Mouse (Mus musculus): ENCODE measurements around the gene Cd28. TPM values are rescaled to one million over a fixed set of nuclear protein-coding genes. Genes with fewer than 3 reads are reported as not detected.

Gene Cd28
- total RNA-seq, 2 experiments from 2014 or later, result 0.07 to 0.27 TPM

DNA sequence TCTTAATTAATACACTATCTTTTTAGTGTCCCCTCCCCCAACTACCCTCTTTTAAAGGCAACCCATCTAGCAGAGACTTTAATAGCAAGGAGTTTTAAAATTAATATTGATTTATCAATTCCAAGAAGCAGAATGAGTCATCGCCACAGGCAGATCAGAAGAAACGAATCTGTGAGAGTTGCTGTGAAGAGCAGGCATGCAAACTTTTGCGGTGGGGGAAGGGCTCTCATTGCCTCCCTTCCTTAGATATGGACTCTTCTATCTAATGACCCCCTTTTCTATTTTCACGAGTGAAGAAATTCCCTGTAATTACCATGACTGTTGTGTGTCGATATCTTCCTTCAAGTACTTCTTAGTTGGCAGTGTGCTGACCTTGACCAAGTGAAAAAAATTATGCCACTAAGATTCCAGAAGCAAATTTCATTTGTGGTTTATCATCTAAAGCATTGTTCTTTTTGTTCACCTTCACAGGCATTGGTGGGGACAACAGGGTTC is 32.8 kb downstream of the Cd28 start:
- no peak for DNase-seq (ENCODE audit: low spot score in 2 of 2)

GRCm38 (mm10) chr1:60750201-60750765 is 33.7 kb downstream of the Cd28 start:
- DNase-seq (ENCODE audit: low spot score in 2 of 2), result no peak

DNA sequence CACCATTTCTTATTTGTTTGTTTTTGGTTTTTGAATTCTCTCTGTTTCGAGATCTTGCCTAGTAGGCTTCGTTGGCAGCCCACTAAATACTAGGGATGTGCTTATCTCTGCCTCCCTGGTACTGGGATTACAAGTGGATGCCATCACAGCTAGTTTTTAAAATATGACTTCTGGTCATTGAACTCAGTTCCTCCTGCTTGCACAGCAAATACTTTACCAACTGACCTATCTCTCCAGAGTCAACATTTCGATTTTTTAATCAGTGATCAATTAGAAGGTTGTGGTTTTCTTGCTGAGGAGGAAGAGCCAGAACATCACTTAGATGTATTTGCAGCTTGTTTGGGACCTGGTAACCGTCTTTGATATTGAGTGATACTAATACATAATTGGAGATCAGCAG is 34.4 kb downstream of the Cd28 start:
- DNase-seq (ENCODE audit: low spot score in 2 of 2), result no peak

DNA sequence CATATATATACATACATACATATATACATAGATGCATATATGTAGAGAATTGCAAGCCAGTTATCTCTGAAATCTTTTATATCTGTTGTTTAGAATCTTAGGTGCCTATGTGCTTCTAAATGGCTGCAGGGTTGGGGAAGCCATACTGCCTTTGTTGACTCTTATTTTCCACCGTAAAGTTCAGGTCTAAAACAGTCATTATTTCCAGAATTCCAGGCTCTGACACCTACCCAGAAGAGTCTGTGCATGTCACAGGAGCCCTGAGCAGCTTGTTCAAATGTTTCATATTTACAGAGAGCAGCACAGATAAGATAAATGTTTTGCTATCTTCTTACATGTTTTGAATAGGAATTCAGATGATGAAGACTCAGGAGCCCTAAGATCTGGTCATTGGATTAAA is 36.4 kb downstream of the Cd28 start:
- DNase-seq (ENCODE audit: low spot score in 2 of 2), result no peak

GRCm38 (mm10) chr1:60753981-60754380 is 37.4 kb downstream of the Cd28 start:
- no peak for DNase-seq (ENCODE audit: low spot score in 2 of 2)

DNA sequence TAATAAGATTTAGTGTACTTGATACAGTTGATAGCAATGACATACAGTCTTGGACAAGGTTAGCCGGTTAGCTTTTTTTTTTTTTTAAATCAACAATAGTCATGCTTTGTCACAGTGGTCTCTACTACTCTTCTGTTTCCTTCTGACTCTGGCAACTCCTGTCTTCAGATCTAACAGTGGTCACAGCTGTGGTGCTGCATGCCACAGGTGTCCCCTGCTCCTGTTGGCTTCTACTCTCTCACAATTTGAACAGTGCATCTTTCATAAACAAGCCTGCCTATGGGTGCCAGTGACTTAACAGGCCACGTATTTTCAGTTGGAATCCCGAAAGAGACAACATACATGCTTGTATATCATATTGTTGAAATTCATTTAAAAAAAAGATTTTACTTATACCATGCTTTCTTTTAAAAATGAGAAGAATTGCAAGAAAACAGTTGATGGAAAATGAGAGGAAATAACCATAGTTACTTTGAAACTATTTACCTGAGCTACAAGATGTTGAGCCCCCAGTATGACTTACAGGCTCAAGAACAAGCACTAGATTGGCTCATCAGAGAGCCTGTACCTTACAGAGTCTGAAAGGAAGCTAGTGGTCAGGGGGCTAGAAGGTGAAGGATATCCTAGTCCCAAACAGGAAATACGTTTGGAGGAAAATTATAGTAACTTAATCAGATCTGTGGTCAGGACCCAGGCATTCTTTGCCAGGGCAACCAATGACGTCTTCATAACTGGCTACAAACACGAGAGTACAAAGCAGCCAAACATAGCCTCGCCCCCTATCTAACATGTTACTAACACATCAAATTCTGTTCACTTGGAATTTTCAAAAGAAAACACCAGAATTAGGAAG is 39.0 kb downstream of the Cd28 start:
- no peak for DNase-seq (ENCODE audit: low spot score in 2 of 2)

DNA sequence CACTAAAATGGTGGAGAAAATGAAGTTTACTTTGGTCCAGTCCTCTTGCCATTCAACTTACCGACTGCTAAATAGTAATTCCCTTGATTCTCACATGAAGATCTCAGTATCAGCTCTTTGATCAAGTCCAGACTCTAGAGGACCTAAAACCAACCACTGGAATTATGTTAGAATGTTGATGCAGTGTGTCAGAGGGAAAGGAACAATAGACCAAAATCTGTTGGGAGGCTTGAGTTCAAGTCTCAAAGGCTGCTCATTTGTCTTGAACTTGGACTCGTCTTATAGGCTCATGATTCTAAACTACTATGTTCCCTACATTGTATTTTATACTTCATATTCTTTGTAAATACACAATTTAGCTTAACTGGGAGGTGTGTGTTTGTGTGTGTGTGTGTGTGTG is 41.0 kb downstream of the Cd28 start:
- DNase-seq (ENCODE audit: low spot score in 2 of 2), result no peak

GRCm38 (mm10) chr1:60758226-60758625 is 41.6 kb downstream of the Cd28 start:
- no peak for DNase-seq (ENCODE audit: low spot score in 2 of 2)

- DNase-seq (ENCODE audit: low spot score in 2 of 2), result no peak
These were observed 43.1 kb downstream of the Cd28 start for GRCm38 (mm10) chr1:60759563-60760335.

GRCm38 (mm10) chr1:60760475-60760874 is 43.9 kb downstream of the Cd28 start:
- DNase-seq (ENCODE audit: low spot score in 2 of 2), result no peak

DNA sequence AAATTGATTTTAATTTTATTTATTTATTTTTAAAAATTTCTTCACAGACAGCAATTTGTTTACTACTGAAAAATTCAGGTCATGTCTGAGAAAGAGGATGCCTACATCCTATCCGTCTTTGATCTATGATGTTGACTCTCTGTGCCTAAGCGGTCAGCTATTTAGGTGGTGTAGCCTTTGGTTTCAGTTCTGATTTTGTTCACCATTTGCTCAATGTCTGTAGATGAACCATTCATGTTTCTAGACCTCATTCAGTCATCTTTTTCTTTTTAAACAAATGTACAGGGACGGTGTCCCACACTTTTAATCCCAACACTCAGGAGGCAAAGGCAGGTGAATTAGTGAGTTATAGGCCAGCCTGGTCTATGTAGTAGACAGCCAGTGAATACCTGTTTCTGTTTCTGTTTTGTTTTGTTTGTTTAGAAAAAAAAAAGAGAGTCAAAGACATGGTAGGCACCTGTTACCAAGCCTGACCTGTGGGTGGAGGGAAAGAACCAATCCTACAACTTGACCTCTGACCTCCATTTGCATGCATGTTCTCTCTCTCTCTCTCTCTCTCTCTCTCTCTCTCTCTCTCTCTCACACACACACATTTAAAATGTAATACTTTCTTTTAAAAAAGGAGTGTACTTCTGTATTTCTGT is 45.0 kb downstream of the Cd28 start:
- no peak for DNase-seq (ENCODE audit: low spot score in 2 of 2)

DNA sequence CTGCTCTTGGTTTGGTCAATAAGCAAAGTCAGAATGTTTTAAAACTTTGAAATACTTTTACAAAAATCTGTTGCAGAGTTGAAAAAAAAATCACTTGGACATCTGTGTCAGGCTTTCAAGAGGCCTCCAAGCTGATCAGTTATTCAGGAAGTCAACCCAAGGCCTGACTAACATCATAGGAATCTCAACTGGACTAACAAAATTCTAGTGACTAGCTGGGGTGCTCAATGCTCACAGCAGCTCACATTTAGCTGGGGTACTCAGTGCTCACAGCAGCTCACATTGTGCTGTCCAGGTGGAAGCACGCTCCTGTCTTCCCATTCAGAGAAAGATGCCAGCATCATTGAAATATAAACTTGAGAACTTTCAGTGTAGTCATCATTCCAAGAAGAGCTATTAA is 45.9 kb downstream of the Cd28 start:
- DNase-seq (ENCODE audit: low spot score in 2 of 2), result no peak

- DNase-seq (ENCODE audit: low spot score in 2 of 2), result no peak
These were observed 46.3 kb downstream of the Cd28 start for GRCm38 (mm10) chr1:60762916-60763315.

DNA sequence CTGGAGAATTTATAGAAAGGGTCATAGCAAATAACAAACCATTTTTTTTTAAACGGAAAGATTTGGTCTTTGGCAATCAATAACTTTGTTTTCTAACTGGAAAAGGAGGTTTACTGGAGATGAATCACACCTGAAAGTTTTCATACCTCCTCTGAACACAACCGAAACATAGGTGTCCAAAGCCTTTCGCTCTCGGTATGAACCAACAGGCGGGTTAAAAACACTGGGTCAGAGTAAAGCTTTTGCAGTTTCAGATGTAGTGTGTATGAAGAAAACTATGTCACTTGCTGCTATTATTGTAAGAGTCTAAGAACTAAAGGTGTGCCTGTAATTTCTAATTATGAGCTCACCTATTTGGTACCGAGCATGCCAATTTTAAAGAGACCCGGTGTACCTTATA is 55.2 kb downstream of the Cd28 start:
- no peak for DNase-seq (ENCODE audit: low spot score in 2 of 2)

DNA sequence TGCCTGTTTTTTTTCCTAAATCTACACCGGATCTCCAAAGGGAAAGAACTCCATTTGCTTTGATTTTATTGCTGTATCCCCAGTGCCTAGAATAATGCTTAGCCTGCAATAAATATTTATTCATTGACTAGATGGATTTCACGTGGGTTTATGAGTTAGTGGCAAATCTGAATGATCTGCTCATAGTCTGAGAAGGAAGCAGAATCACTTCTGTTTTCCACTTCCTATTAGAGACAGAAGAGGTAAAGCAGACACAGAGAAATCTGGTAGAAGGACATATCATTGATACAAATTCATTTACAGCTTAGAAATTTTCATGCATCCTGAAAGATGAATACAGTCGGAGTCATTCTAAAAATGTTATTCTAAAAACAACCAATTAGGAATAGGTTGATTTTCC is 56.6 kb downstream of the Cd28 start:
- DNase-seq (ENCODE audit: low spot score in 2 of 2), result no peak

DNA sequence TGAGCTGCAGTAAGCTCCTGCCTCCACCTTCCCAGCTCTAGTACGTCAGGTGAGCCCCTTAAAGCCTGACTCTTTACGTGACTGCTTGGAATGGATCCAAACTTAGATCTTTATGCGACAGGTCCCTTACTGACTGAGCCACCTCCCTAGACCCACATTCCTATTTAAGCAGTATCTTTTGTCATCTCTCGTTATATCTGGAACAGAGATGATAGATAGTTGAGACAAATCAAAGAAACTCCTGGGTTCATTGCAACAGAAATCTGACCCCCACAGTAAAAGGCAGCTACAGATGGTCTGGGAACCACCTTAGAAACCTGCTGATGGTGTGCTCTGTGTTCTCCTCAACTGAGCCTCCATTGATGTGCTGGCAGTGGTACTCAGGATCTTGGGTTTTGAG is 59.6 kb downstream of the Cd28 start:
- no peak for DNase-seq (ENCODE audit: low spot score in 2 of 2)

- no peak for DNase-seq (ENCODE audit: low spot score in 2 of 2)
These were observed 60.3 kb downstream of the Cd28 start for GRCm38 (mm10) chr1:60776906-60777305.

- no peak for DNase-seq (ENCODE audit: low spot score in 2 of 2)
These were observed 62.0 kb downstream of the Cd28 start for GRCm38 (mm10) chr1:60778465-60779115.

DNA sequence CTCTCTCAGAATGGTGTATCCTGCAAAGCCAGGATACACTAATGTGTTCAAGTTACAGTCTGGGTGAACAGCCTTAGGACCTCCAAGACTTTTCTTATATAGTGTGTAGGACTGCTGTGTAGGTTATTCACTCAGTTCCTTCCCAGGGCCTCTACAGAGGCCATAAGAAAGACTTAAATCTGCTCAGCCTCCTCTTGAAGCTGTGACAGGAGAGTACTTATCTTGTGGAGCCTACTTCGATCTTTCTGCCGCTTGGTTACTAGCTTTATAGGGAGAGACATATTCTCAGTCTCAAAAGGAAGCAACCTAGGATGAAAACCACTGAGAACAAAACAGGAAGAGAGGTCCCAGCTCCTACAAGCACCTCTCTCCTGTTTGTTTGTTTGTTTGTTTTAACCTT is 62.6 kb downstream of the Cd28 start:
- no peak for DNase-seq (ENCODE audit: low spot score in 2 of 2)

DNA sequence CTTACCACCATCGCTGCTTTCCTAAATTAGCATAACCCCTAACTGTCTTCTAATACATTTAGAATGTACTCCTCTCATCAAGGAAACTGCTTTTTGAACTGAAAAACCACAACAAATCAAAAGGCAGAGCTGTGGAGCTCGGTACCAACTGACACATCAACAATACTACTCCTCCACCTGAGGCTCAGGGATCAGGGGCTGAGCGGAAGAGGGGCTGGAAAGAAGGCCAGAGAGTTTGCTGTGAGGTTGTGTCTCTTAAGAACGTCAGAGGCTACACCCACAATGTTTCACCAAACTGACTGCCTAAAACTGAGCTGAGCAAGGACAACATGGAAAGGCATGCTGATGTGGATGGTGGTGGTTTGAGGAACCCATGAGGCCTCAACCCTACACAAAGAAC is 65.1 kb downstream of the Cd28 start:
- DNase-seq (ENCODE audit: low spot score in 2 of 2), result no peak

DNA sequence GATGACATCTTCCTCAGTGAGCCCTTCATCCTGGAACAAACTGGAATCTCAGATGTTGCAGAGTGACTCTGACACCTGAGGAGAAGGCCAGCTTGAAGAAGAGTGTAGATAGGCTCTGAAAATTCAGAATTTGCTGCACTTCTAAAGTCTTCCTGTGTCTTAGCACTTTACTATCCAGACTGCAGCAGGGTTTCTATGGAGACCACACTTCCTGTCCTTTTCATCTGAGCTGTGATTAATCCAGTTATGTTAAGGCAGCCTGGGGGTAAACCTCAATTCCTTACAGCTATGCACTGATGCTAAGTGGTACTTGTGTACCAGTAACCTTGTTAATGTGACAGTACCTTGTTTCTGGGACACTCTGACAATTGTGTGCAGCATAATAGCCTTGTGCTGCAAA is 77.1 kb downstream of the Cd28 start:
- DNase-seq (ENCODE audit: low spot score in 2 of 2), result no peak
